Mouse (Mus musculus) lung, postnatal 36 days (tissue): ENCODE data around the gene Trim63.
"Not testable (repeated sequence)": the region's sequence is repeated elsewhere in the genome, so short reads cannot be mapped to it uniquely, and the experiment has no call there.

Source experiments
- DNase-seq: peaks from one replicate; pipeline ENCODE4 v3.0.0; 2022; ENCODE audit warnings: mixed read lengths

Trim63 gene

GRCm38 (mm10) chr4:134314876-134315275 lies at the start of gene Trim63:
Gene Trim63 (plus strand): TSS chr4:134315120.
- no peak for DNase-seq

DNA sequence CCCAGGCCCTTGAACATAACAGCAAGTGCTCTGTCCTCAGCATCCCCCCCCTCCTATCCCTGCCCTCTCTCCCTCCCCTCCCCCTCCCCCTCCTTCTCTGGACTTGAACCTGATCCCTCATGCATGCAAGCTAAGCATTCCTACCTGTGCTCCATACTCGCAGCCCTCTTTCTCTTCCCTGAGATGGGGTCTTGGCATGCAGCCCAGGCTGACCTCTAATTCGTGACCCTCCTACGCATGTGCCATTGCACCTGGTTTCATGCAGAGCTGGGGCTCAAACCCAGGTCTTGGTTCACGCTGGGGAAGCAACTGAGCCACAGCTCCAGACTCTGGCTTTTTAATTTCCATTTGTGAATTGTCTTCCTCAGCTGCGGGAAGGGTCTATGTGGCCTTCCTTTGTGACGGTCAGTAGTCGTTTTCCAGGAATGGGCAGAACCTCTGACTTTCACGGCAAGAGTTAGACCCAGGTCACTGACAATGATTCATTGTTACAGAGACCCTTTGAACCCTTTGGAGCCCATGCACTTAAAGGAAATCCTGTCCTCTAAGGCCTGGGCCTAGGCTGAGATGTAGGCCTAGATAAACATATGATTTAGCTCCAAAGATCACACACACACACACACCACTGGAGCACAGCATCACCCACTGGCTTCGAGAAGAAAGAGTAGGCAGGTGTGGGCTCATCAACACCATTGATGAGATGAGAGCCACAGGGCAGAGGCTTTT lies 48.9 kb upstream of the Trim63 start:
- DNase-seq = no peak

DNA sequence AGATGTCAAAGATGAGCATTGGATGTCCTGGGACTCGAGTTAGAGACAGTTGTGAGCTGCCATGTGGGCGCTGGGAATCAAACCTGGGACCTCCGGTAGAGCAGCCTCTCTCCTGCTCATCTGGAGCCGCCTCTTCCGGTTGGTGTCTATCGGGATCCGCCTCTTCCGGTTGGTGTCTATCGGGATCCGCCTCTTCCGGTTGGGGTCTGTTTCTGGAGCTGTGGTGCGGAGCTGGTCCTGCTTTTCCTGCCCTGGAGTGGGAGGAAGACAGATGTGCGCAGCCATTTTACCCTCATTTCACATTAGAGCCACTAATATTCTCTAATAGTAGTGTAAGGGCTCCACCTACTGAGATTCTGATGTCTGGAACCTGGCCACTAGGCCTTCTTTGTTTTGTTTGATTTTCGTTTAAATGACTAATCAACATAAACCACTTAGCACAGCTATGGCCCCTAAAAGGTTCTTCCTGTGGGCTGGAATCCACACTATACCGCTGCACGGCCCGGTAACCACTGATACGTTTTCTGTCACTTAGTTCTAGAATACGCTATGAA lies 46.7 kb upstream of the Trim63 start:
- DNase-seq = peak; percentile 24

DNA sequence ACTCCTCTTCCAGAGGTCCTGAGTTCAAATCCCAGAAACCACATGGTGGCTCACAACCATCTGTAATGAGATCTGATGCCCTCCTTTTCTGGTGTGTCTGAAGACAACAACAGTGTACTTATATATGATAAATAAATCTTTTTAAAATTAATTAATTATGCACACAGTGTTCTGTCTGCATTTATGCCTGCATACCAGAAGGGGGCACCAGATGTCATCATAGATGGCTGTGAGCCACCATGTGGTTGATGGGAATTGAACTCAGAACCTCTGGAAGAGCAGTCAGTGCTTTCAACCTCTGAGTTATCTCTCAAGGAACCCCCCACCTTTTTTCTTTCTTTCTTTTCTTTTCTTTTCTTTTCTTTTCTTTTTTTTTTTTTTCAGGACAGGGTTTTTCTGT lies 45.3 kb upstream of the Trim63 start:
- DNase-seq = not testable (repeated sequence)

- DNase-seq = no peak
These were observed 42.9 kb upstream of the Trim63 start for GRCm38 (mm10) chr4:134271979-134272378.

DNA sequence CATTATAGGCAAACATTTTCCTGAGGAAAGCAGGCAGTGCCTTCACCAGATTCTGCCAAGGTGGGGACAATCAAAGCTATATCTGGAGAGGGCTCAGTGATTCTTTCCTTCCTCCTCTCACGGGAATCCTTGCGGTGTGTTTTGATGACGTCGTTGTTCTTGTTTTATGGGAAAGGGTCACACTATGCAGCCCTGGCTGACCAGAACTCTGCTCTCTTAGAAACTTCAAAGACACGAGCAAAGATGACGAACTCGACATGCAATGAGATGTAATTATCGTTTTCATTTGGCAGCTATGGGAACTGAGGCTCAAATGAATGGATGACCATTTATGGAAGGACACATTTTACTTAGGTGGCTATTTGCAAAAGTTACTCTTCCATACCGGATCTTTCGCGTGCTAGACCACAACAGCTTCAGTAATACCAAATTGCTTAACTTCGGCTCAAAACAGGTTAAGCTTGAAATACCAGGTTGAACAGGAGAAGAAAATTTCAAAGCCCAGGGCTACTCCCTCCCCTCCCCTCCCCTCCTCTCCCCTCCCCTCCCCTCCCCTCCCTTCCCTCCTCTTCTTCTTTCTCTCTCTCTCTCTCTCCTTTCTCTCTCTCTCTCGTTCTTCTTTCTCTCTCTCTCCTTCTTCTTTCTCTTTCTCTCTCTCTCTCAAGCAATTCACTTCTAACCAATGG lies 42.0 kb upstream of the Trim63 start:
- peak; percentile 37 for DNase-seq

GRCm38 (mm10) chr4:134273417-134274345 lies 41.2 kb upstream of the Trim63 start:
- DNase-seq = peak; percentile 58

GRCm38 (mm10) chr4:134284942-134285341 lies 30.0 kb upstream of the Trim63 start:
- DNase-seq = peak; percentile 17

GRCm38 (mm10) chr4:134286226-134287167 lies 28.4 kb upstream of the Trim63 start:
- peak; percentile 21 for DNase-seq

DNA sequence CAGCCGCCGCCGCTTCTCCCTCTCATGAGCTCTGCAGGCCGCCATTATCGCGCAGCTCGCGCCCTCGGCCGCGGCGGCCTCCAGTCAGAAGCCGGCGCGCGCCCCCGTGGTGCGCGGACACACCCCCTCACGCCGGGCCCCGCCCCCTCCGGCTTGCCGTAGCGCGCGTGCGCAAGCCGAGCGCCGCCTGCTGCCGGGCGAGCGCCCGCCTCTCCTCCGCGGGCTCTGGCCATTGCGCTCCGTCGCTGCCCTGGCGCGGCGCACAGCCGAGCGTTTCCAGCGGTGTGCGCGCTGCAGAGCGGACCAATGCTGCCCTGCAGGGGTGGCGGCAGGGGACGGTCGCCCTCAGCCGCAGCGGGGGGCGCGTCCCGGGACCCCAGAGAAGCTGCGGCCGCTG lies 27.8 kb upstream of the Trim63 start:
- peak; percentile 94 for DNase-seq

- DNase-seq = peak; percentile 85
These were observed 27.3 kb upstream of the Trim63 start, which contains the start of gene Pdik1l for GRCm38 (mm10) chr4:134287575-134288025. Gene Pdik1l (minus strand): TSS chr4:134287895.

GRCm38 (mm10) chr4:134288397-134289256 lies 26.3 kb upstream of the Trim63 start:
- no peak for DNase-seq

GRCm38 (mm10) chr4:134292067-134292466 lies 22.9 kb upstream of the Trim63 start:
- DNase-seq = peak; percentile 82

DNA sequence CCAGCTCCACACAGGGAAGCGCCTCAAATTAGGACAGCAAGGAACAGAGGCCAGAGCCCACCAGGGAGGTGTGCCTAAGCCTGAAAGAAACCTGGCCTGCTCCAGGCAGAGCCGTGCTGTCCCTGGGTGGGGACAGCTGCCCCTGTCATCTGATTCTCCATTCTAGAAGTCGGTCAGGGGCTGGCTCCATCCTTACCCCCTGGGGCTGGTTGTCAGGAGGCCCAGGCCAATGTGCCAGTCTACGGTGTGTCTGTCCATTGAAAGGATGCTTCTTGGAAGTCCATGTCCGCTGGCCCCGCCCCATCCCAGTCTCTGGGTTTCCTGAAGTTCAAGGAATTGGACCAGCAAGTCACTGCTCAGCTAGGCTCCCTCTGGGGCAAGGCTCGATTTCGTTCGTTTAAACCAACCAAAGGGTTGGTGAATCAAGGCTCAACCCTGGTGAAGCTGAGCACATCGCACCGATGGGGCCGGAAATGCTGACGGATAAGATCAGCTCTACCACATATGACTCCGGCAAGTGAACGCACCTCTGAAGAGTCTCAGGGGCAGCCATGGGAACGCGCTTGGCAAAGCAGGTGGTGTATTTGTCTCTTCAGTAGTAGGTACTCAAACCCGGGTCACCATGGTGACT lies 21.7 kb upstream of the Trim63 start:
- no peak for DNase-seq

GRCm38 (mm10) chr4:134293692-134294163 lies 21.2 kb upstream of the Trim63 start:
- no peak for DNase-seq

- not testable (repeated sequence) for DNase-seq
These were observed 18.8 kb upstream of the Trim63 start for GRCm38 (mm10) chr4:134296096-134296495.

DNA sequence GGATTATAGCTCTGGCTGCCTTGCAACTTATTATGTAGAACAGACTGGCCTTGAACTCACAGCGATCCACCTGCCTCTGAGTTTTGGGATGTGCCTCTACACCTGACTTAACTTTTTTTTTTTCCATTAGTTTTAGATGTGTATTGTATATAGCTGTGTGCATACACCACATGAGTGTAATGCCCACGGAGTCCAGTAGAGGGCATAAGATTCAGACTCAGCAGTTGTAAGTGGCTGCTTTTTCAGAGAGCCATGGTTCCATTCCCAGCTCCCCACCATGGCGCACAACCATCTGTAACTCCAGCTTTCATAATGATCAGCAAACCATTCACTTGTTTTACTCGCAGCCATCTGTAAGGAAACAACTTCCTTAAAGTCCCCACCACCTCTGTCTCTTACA lies 18.4 kb upstream of the Trim63 start:
- DNase-seq = no peak

GRCm38 (mm10) chr4:134297369-134297768 lies 17.6 kb upstream of the Trim63 start:
- no peak for DNase-seq

- DNase-seq = no peak
These were observed 16.1 kb upstream of the Trim63 start for GRCm38 (mm10) chr4:134298626-134299497.
